Comparison of ENCODE assay signal across 15 mouse cellular contexts in genomic region chr4:135287975-135288374, GRCm38 (mm10). TPM values are rescaled to one million over a fixed set of nuclear protein-coding genes. Genes with fewer than 3 reads are reported as not detected.
DNase-seq lines count a peak whose midpoint lies in the region; ATAC-seq and TF ChIP-seq lines count a peak whose summit lies in the region.
"Had no signal": no experiment of that assay in that cellular context is flagged by ENCODE, and none has a peak within 500 bp of the region (broad histone marks: within the 10 kb centered on the region; RNA-seq: fewer than 3 reads in every experiment).

No protein-coding gene starts in this region.

- no peaks in the 10 kb centered on the region; the same call in 1 of the 2 replicates for H3K9me3 ChIP-seq in heart, embryonic 12.5 days (replicated peaks)
- no peaks in the 10 kb centered on the region; the same call in 1 of the 2 replicates for H3K9me3 ChIP-seq in liver, embryonic 14.5 days (ENCODE audit: control insufficient read depth, low read length)
- no peaks in the 10 kb centered on the region for H3K9me3 ChIP-seq in midbrain, embryonic 13.5 days

- H3K9ac ChIP-seq in heart, embryonic 12.5 days = no peak overlapping the region
- peak overlapping the region; percentile 61 for H3K9ac ChIP-seq in liver, embryonic 14.5 days (replicated peaks)
- H3K9ac ChIP-seq in midbrain, embryonic 13.5 days (replicated peaks) = no peak overlapping the region

- peak; percentile 96 for TF ChIP-seq EP300 in liver, embryonic 14.5 days (IDR thresholded peaks at IDR 0.05; ENCODE audit: low read depth)

- no peaks in the 10 kb centered on the region for H3K27me3 ChIP-seq in heart, embryonic 12.5 days (replicated peaks)
- H3K27me3 ChIP-seq in testis, adult 2 months (ENCODE audit: control insufficient read depth, insufficient read depth, low read length) = no peaks in the 10 kb centered on the region
- H3K27me3 ChIP-seq in liver, embryonic 14.5 days (ENCODE audit: control insufficient read depth, insufficient read depth, low read length) = no peaks in the 10 kb centered on the region
- H3K27me3 ChIP-seq in midbrain, embryonic 13.5 days = no peaks in the 10 kb centered on the region
- H3K27me3 ChIP-seq: Patski had no signal

- no peak overlapping the region for H3K4me2 ChIP-seq in heart, embryonic 12.5 days
- H3K4me2 ChIP-seq in liver, embryonic 14.5 days (ENCODE audit: low read depth) = peak overlapping the region; percentile 67
- no peak overlapping the region for H3K4me2 ChIP-seq in midbrain, embryonic 13.5 days (replicated peaks)

- peaks cover 42% of the 10 kb centered on the region for H3K4me1 ChIP-seq in heart, embryonic 12.5 days (replicated peaks)
- H3K4me1 ChIP-seq in testis, adult 2 months (ENCODE audit: control insufficient read depth, insufficient read depth, low read length) = peaks cover 6% of the 10 kb centered on the region
- peaks cover 54 to 55% of the 10 kb centered on the region in 2 experiments for H3K4me1 ChIP-seq in liver, embryonic 14.5 days (replicated peaks; ENCODE audit: control insufficient read depth in 2 of 2, insufficient read depth in 2 of 2, low read length in 1 of 2)
- peaks cover 7% of the 10 kb centered on the region; the same call in 1 of the 2 replicates for H3K4me1 ChIP-seq in midbrain, embryonic 13.5 days (replicated peaks)

- no peak for TF ChIP-seq POLR2A in testis, adult 2 months (IDR thresholded peaks at IDR 0.05; ENCODE audit: control insufficient read depth, low read depth, low read length)

- intact Hi-C loops in heart, postnatal 10 days (cut with DNase I) = no loop called here

- peak overlapping the region; percentile 80; the same call in 1 of the 2 replicates for H3K27ac ChIP-seq in heart, embryonic 12.5 days (ENCODE audit: poor library complexity, severe bottlenecking)
- 0 out of 2 replicates have a peak overlapping the region, but pooled peaks have one; percentile 15 for H3K27ac ChIP-seq in testis, adult 2 months (ENCODE audit: control insufficient read depth, insufficient read depth, low read depth, low read length)
- peak overlapping the region; percentile 93 for H3K27ac ChIP-seq in liver, embryonic 14.5 days
- no peak overlapping the region for H3K27ac ChIP-seq in midbrain, embryonic 13.5 days
- H3K27ac ChIP-seq: macrophage had no signal

- no peak for DNase-seq in heart, postnatal 10 days
- no peak for DNase-seq in testis, postnatal 14 days (ENCODE audit: low spot score)
- peak; percentile 82 to 83 (median 83) for DNase-seq in liver, embryonic 14.5 days (ENCODE audit: low read depth in 3 of 3, low spot score in 3 of 3)
- no peak for DNase-seq in thymus, postnatal 0 days (ENCODE audit: low spot score)
- no peak for DNase-seq in cerebellum, adult 11-12 months
- DNase-seq: adrenal gland, postnatal 10 days; B cell, adult 2 months; cerebellum, adult 8-10 months; heart, adult 2 months; kidney, postnatal 4 days had no signal

- no peak overlapping the region for H3K4me3 ChIP-seq in heart, embryonic 12.5 days
- no peak overlapping the region for H3K4me3 ChIP-seq in testis, adult 2 months (ENCODE audit: control insufficient read depth, low read depth, low read length)
- peak overlapping the region in 1 of 2 experiments; percentile 1; a peak in 1 of 4 replicates for H3K4me3 ChIP-seq in liver, embryonic 14.5 days (ENCODE audit: insufficient read depth in 1 of 2, low read depth in 2 of 2, low read length in 2 of 2)
- H3K4me3 ChIP-seq in midbrain, embryonic 13.5 days (replicated peaks) = no peak overlapping the region

- no peaks in the 10 kb centered on the region for H3K36me3 ChIP-seq in heart, embryonic 12.5 days
- H3K36me3 ChIP-seq in testis, adult 2 months (ENCODE audit: control insufficient read depth, insufficient read depth, low read length) = no peaks in the 10 kb centered on the region
- H3K36me3 ChIP-seq in liver, embryonic 14.5 days (replicated peaks; ENCODE audit: control insufficient read depth, insufficient read depth, low read depth) = no peaks in the 10 kb centered on the region
- H3K36me3 ChIP-seq in midbrain, embryonic 13.5 days = no peaks in the 10 kb centered on the region

- peak; percentile 80 for ATAC-seq in heart, embryonic 12.5 days (ENCODE audit: insufficient number of reproducible peaks, low FRiP score)
- peak; percentile 86 for ATAC-seq in liver, embryonic 14.5 days (ENCODE audit: insufficient read depth)
- ATAC-seq in midbrain, embryonic 13.5 days = no peak
- ATAC-seq: Patski had no signal

- WGBS in heart, embryonic 12.5 days = 31% methylated on average over 3 of the region's 3 CpGs
- WGBS in liver, embryonic 14.5 days (ENCODE audit: insufficient replicate concordance) = 4% methylated on average over 3 of the region's 3 CpGs
- 79% methylated on average over 3 of the region's 3 CpGs for WGBS in midbrain, embryonic 13.5 days

- no peak for TF ChIP-seq CTCF in testis, adult 2 months (IDR thresholded peaks at IDR 0.05; ENCODE audit: control insufficient read depth, insufficient read depth, insufficient replicate concordance, low read depth, low read length)
- TF ChIP-seq CTCF in liver, embryonic 14.5 days (IDR thresholded peaks at IDR 0.05; ENCODE audit: low read depth) = 0 out of 2 replicates have a peak, but pooled peaks have one; percentile 6

RNA-seq across cellular contexts. Expression of gene Clic4, which starts 15.4 kb away (rescaled TPM):
- 291 and 300 TPM in 2 replicates for polyA plus RNA-seq in heart, embryonic 12.5 days (2016; fragmentation: Nextera tagmentation; extraction: Ambion mirVana)
- 100 to 1,000 TPM; 309 to 310 TPM for total RNA-seq in heart, postnatal 10 days (2021)
- 20.9 and 21.0 TPM in 2 replicates for polyA plus RNA-seq in testis, adult 2 months (2012; rRNA removed)
- 29.7 and 40.8 TPM in 2 replicates for polyA plus RNA-seq in liver, embryonic 14.5 days (2012; rRNA removed)
- polyA plus RNA-seq in liver, embryonic 14.5 days (2014; fragmentation: Nextera tagmentation; extraction: Ambion mirVana) = 65.8 and 76.5 TPM in 2 replicates
- 71.1 and 72.5 TPM in 2 replicates for polyA plus RNA-seq in thymus, postnatal 0 days (2015; fragmentation: Nextera tagmentation; extraction: Ambion mirVana)
- 95.1 and 108 TPM in 2 replicates for polyA plus RNA-seq in midbrain, embryonic 13.5 days (2015; fragmentation: Nextera tagmentation; extraction: Ambion mirVana)

Comparison
In these comparisons a context has a peak if more than half of its experiments do, and no peak if none do; other contexts are left out.
1. DNase-seq: peak in liver, embryonic 14.5 days (3 of 3); none in heart, postnatal 10 days (0 of 2), testis, postnatal 14 days (single experiment), thymus, postnatal 0 days (single experiment) and cerebellum, adult 11-12 months (single experiment).